Mouse (Mus musculus) hematopoietic stem cell, adult 5-6 weeks (primary cell): ENCODE results near the gene Greb1. TPM values are rescaled to one million over a fixed set of nuclear protein-coding genes. Genes with fewer than 3 reads are reported as not detected.
"Not testable (repeated sequence)": the region's sequence is repeated elsewhere in the genome, so short reads cannot be mapped to it uniquely, and the experiment has no call there.

ENCODE experiments used
- ATAC-seq, 2 experiments: fragments of 125-278 bp in 1 of 2; replicated peaks in 1 of 2; 2 replicates each; pipeline ENCODE4 v1.8.0; 2016 to 2017; ENCODE audit warnings: inconsistent platforms in 2 of 2, mild to moderate bottlenecking in 2 of 2, moderate number of reproducible peaks in 2 of 2, low read depth in 1 of 2, moderate TSS enrichment in 1 of 2; ENCODE audit not compliant: low FRiP score in 2 of 2, poor library complexity in 2 of 2, severe bottlenecking in 2 of 2, insufficient read depth in 1 of 2, low TSS enrichment in 1 of 2
- total RNA-seq: library from RNA; stranded (forward); fragments of 172-1452, 232-1000 nt; gene quantifications from 2 replicates; pipeline ENCODE4 v1.2.3, GENCODE M21; 2017

Gene Greb1
- total RNA-seq, 1 experiment from 2014 or later: not detected

- ATAC-seq: no peak
Measured at GRCm38 (mm10) chr12:16734009-16734408, 66.7 kb downstream of the Greb1 start.

DNA sequence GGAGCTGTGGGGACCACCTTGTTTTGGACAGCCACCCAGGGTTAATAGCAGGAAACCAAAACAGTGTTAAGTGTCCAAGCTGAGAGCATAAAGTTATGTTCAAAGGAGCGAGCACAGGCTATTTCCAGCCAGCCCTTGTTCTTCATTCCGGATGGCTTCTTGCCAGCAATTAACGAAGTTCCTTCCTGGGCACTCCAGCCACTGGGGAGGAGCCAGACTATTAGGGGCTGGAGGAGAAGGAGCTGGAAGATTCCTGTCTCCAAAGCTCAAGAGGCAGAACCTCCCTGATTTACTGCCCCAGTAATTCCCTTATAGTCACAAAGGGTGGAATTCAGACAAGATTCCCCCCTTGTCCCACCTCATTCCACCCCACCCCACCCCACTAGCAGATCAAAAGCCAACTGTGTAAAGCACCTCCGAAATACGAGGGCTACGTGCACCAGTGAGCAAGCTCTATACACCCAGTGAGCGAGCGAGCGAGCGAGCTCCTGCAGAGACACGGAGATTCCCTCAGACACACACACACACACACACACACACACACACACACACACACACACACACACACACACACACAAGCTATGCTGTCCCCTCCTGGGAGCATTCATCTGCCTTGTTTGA is 69.5 kb downstream of the Greb1 start:
- ATAC-seq: no peak

DNA sequence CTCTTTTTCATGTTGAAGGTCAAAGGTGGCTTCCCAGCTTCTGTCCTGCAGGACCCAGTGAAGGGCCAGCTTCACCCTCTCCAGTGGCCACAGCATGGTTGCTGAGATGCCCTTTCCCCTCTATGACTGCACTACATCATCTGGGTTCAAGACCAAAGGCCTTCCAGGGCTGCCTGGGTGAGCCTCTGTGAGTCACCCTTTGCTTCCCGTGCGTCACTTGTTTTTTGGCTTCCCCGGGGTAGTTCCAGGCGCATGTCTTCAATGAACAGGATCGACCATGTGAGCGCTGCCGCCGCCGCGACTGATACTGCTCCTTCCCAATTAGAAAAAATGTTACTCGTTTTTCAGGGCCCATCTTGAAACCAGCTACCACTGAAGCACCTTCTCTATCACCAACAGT is 70.5 kb downstream of the Greb1 start:
- no peak for ATAC-seq

DNA sequence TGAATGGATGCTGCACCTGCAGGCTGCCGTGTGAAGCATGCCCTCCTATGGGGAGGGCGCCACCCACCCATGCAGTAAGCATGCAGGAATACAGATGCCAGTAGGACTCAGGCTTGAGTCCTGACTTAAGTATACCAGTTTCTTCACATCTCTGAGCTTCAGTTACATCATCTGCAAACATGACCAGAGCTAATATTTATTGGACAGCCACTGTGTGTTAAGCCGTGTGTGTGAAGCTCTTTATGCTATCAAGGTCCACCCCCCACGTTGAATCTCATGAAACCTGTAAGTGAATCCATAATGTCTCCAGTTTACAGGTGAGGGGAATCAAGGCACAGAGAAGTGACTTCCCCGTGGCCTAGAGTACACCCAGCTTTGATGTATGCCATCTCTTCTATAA is 72.5 kb downstream of the Greb1 start:
- ATAC-seq: no peak

- no peak for ATAC-seq
Measured at GRCm38 (mm10) chr12:16726229-16726628, 74.5 kb downstream of the Greb1 start.

GRCm38 (mm10) chr12:16723601-16724000 is 77.1 kb downstream of the Greb1 start:
- ATAC-seq: no peak

- peak; percentile 56 to 61; a peak in 3 of 4 replicates for ATAC-seq
Measured at GRCm38 (mm10) chr12:16718660-16719315, 81.9 kb downstream of the Greb1 start.

GRCm38 (mm10) chr12:16717653-16718052 is 83.0 kb downstream of the Greb1 start:
- ATAC-seq: peak; percentile 51 to 56; a peak in 2 of 4 replicates

GRCm38 (mm10) chr12:16714616-16715015 is 86.1 kb downstream of the Greb1 start:
- ATAC-seq: no peak

DNA sequence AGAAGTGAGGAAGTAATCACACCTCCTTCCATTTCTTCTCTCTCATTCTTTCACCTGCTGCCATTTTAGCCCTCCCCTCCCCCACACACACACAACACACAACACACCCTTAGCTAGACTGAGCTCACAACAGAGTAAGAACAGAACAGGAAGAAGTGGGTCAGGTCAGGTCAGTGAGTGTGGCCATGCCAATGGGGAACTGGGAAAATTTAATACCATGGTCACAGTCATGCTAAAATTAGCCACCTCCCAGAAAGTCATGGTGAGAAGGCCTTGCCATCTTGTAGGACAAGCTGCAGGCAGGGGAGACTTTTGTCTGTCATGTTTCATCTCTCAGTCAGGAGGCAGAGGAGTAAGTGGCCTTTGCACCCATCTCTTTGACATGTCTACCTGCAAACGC is 102.0 kb downstream of the Greb1 start:
- ATAC-seq: no peak

- ATAC-seq: peak in 1 of 2 experiments; percentile 10; a peak in 1 of 4 replicates
Measured at GRCm38 (mm10) chr12:16696146-16696545, 104.5 kb downstream of the Greb1 start.

DNA sequence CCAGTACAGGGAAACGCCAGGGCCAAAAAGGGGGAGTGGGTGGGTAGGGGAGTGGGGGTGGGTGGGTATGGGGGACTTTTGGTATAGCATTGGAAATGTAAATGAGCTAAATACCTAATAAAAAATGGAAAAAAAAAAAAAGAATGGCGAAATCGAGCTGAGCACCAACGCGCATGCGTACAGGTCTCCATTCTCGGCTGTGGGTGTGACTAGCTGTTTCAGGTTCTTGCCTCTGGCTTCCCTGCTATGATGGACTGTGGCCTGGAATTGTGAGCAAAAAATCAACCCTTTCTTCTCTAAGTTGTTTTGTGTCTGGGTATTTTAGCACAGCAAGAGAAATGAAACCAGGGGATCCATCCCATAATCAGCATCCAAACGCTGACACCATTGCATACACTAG is 105.4 kb downstream of the Greb1 start:
- ATAC-seq: not testable (repeated sequence)

- ATAC-seq: no peak
Measured at GRCm38 (mm10) chr12:16694783-16695182, 105.9 kb downstream of the Greb1 start.

- no peak for ATAC-seq
Measured at GRCm38 (mm10) chr12:16690631-16691030, 110.1 kb downstream of the Greb1 start.

GRCm38 (mm10) chr12:16672246-16672645 is 128.4 kb downstream of the Greb1 start:
- no peak for ATAC-seq

GRCm38 (mm10) chr12:16669176-16669575 is 131.5 kb downstream of the Greb1 start:
- ATAC-seq: no peak

- no peak for ATAC-seq
Measured at GRCm38 (mm10) chr12:16665022-16665421, 135.7 kb downstream of the Greb1 start.

DNA sequence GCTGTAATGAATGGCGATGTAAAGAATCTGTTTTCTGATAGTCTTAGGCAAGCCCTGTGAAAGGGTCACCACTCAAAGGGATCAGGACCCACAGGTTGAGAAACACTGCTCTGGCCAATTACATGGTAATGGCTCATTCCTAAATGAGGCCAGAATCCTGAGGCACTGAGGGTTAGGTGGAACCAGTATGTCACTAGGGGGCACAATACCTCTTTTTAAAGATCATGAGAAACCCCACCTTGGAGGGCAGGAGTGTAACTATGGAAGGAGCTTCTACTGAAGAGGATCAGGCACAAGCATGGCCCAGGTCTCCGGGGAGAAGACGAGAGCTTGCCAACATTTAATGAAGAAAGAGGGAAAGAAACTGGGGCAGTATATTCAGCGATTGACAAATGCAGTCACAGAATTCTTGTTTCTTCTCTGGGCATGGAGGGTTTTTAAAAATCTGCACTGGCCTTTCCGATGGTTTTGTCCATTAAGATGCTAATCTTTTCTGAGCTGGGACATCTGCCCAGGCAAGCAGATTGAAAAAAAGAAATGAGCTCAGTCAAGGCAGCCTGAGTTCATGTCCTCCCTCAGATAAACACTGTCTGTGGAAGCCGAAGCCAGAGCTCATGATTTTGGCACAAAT is 137.6 kb downstream of the Greb1 start:
- no peak for ATAC-seq
